Mouse (Mus musculus) megakaryocyte progenitor cell, adult 5-6 weeks (primary cell): Measurements from ENCODE around the gene Angpt4. TPM values are rescaled to one million over a fixed set of nuclear protein-coding genes. Genes with fewer than 3 reads are reported as not detected.

Experiments used
- ATAC-seq: replicated peaks from 2 replicates; pipeline ENCODE4 v1.8.0; 2016; ENCODE audit warnings: mild to moderate bottlenecking, moderate TSS enrichment, inconsistent platforms; ENCODE audit not compliant: poor library complexity
- total RNA-seq, 2 experiments: library from RNA; stranded (forward) in 1 of 2; stranded (reverse) in 1 of 2; fragments of 157-497, 149-512 nt in 1 of 2; fragments of 200-1000 nt in 1 of 2; gene quantifications; 2 replicates each; pipeline versions ENCODE4 v1.2.3 to v1.2.4; 2015 to 2017

The Angpt4 gene
- total RNA-seq, 2 experiments from 2014 or later = not detected

DNA sequence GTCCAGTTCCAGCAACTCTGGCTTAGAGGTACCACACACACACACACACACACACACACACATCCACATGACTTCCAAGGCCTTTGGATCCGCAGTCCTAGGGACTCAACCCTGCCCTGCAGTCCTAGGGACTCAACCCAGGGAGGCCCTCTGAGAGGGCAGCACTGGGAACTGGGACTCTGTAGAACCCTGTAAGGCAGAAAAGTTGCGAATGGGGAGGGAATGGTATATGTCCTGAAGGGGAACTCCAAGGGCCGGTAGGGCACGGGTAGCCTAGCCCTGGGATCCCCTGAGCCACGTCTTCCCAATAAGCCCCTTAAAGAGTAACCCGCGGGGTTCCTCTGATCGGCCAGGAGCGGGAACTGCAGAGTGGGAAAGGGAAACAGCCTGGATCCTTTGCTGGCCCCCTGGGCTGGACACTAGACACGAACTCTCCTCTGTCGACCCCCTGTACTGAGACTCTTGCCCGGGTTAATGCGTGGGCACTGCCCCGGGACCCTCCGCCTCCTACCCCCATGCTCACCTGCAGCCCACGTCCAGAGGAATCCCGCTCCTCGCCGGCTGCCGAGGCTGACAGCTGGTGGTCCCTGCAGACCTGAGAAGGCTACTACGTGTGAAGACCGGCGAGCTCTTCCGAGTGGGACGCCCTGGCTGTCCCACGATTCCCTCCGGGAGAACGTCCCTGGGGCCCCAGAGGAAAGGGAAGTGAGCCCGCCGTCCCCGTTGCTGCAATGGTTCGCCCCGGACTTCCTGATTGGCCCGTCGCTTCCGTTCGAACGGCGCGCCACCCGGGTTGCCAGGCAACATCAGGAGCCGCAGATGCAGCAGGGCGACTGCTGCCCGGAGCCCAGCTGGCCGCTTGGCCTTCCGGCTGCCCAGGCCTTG is 68.7 kb downstream of the Angpt4 start, which contains the start of gene Fam110a:
Fam110a (minus strand) TSS at position 750 of the 885 bp plus-strand sequence.
- peak; percentile 91 for ATAC-seq

DNA sequence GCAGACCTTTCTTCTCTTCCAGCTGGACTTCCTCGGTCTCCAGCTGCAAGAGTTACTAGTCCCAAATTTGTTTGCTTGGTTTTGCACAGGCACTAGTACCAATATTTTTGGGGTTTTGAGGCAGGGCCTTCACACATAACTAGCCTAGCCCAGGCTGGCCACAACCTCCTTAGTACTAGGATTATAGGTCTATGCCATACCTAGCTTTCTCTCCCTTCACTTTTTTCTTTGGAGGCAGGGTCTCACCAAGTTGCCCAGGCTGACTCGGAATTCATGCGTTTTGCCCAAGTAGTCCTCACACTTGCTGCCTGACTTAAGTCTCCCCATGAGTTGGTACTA is 69.3 kb downstream of the Angpt4 start:
- ATAC-seq = no peak

DNA sequence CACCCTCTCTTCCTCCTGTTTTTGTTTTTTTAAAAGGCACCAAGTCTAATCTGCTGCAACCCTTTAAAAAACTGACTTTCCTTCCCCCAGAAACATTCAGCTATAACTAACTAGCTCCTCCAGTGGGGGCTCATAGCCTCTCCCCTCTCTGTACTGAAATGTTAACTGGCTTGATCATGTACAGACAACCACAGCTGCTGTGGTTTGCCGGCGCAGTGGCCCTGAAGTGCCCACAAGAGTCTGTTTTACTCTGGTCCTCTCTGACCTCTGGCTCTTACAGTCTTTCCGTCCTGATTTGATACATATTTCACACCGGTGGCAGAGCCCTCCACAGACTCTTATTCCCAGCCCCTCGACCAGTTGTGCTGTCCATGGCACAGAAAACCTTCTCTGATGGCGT is 70.3 kb downstream of the Angpt4 start:
- ATAC-seq = no peak

DNA sequence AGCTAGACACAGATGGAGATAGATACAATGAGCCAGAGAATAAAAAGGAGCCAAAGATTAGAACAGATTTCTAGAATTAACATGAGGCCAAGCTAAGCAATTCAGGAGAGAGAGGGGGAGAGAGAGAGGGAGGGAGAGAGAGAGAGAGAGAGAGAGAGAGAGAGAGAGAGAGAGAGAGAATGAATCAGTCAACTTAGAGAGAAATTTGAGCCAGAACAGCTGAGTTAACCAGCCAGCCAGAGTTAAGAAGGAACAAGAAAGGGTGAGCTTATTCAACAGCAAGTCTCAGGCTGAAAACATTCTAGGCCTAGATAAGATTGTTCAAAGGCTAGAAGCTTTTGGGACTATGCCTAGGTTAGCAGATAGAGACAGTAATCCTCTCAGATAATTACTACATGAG is 71.5 kb downstream of the Angpt4 start:
- ATAC-seq = no peak

DNA sequence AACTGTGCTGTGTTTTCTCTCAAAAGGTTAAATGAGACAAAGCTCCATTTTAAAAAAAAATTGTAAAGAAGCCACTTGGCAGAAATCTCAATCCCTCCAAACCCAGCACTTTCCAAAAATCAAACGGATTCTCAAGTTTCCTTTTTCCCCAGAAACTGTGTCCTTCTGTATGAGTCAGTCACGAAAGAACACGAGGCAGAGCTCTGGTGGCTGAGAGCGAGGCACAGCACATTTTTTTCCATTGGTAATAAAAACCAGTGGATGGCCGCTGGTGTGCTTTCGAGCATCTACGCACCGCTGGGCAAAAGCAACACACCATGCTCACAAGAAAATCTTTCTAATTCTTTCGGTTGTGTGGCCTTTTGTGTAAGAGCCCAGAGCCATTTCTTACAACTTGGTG is 73.0 kb downstream of the Angpt4 start:
- no peak for ATAC-seq

DNA sequence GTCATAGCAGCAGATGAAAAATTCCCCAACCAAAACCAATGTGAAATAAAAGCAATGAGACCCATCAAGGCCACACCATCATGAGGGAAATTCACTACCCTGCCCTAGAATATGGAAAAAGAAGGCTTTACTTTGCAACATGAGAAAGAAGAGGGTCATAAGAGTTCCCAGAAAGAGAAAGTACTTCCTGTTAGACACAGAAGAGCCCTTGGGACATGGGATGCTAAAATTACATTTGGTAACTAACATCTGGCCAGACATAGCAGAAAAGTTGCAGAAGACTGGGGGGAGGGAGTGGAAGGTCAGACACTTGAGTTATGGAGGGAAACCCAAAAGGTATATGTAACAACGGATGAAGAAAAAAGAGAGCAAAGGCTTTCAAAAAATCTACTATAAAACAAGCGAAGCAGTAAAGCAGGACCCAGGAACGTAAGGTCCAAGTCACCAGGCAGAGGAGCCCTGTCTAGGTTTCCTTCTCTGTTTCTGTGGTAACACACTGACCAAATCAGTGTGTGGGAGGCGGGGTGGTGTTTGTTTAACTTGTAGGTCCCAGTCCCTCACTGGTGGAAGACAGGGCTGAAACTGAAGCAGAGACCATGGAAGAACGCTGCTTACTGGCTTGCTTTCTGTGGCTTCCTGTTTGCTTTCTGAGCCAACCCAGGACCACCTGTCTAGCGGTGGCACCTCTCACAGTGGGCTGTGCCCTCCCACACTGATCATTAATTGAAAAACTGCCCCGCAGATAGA is 74.6 kb downstream of the Angpt4 start:
- ATAC-seq = peak; percentile 43; the same call in 1 of the 2 replicates

DNA sequence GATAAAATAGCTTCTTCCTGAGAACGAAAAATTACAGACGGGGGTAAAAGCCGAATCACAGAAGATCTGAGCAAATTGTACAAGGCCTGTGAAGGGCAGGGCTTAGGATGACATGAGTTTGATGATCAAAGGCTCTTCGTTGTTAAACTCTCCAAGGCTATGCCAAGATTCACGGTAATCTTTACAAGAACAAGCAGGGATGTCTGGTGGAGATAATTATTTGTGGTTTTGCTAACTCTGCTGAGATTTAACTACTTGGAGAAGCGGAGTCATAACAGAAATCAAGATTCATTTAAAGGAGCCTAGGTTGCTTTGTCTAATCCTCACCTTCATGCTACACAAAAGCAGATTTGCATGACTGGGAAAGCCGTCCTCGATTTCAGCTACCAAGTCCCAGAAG is 75.9 kb downstream of the Angpt4 start:
- ATAC-seq = no peak

DNA sequence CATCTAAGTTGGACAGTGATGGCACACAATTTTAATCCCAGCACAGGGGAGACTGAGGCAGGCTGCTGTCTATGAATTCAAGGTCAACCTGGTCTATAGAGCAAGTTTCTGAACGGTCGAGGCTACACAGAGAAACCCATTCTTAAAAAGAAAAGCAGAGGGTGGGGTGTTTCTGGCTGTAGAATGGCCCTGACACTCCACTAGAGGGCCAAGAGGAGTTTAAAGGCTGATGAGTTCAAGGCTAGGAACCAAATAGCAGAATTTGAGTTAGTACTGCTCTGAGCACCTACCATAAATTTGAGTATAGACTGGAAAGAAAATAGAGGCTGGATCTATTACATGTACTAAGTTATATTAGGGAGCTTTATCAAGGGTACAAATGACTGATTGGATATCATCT is 78.0 kb downstream of the Angpt4 start:
- 0 out of 2 replicates have a peak, but pooled peaks have one; percentile 30 for ATAC-seq

DNA sequence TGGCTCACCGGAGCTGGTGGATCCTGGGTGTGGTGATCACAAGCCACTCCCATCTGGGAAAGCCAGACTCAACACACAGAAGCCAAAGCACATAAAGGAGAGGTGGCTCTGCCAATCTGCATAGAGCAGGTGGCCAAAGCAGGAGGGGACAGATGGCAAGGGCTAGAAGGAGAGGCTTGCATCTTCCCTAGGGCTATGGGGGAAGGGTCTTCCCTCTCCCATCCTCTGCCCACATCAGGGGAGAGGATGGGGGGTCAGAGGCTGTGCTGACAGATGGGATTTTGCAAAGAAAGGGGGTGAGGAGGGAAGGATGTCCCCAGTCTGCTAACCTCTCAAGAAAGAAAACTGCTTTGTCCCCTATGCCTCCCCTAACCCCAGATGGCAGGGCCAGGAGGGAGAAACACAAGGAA is 80.0 kb downstream of the Angpt4 start:
- no peak for ATAC-seq

DNA sequence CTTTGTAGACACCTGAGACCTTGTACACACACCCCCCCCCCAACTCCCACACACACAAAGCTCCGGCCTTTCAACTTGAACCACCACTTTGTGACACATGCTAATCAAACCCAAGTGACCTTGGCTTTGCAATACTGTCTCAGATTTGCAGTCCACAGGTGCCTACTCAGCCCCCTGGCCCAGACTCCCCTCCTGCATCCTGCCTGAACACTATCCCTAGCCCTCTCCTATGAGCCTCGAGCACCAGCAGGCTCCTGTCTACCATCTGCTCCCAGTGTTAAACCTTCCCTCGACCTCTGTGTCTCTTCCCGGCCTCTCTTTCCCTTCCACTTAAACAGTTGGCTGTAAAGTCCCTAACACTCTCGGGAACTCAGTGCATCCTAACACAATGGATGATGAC is 80.4 kb downstream of the Angpt4 start:
- no peak for ATAC-seq

DNA sequence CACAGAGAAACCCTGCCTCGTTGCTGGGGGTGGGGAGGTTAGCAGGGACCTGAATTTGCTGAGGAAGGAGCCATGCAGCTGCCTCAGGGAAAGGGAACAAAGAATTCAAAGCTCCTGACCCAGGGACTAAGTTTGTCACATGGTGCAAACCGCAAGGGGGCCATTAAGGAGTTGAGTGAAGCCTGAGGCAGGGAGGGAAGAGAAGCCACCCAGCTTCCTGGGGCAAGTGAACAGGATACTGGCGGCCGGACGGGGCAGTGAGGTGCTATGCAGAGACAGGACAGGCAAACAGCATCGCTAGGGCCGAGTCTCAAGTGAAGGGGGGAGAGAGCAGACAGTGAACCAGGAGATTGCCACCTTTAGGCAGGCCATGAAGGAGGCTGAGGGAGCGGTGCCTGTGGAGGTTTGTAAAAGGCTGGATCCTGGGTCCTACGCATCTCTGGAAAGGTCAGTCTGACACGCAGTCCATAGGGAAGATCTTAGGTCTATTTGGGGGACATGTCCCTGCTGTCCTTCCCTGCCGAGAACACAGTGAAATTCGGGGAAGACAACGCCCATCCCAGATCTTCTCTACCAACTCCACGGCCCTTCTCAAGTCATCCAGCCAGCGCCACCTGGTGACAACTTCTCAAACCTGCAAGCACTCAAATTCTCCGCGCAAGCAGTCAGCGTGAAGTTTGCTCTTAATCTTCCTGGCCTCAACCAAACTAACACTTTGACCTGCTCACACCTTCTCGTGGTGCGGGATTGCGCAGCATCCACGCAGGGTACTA is 83.5 kb downstream of the Angpt4 start:
- peak; percentile 67 for ATAC-seq

Other genes with a start within 250 kb of the Angpt4 start
- not detected in 2 replicates for gene Rad21l, start 242.7 kb upstream of the Angpt4 start, total RNA-seq (2015)
- gene Rad21l, start 242.7 kb upstream of the Angpt4 start, total RNA-seq (2017) = not detected in 2 replicates
- gene Tmem74b, start 209.2 kb upstream of the Angpt4 start, total RNA-seq (2015) = not detected in 2 replicates
- not detected in 2 replicates for gene Tmem74b, start 209.2 kb upstream of the Angpt4 start, total RNA-seq (2017)
- 28.2 and 30.8 TPM in 2 replicates for gene Psmf1, start 167.0 kb upstream of the Angpt4 start, total RNA-seq (2015)
- gene Psmf1, start 167.0 kb upstream of the Angpt4 start, total RNA-seq (2017) = 11.6 and 14.5 TPM in 2 replicates
- not detected in 2 replicates for gene Rspo4, start 68.3 kb upstream of the Angpt4 start, total RNA-seq (2015)
- not detected in 2 replicates for gene Rspo4, start 68.3 kb upstream of the Angpt4 start, total RNA-seq (2017)
- gene Fam110a, start 69.0 kb downstream of the Angpt4 start, total RNA-seq (2015) = 5.6 and 8.2 TPM in 2 replicates
- 3.8 and 4.6 TPM in 2 replicates for gene Fam110a, start 69.0 kb downstream of the Angpt4 start, total RNA-seq (2017)
- gene Slc52a3, start 85.3 kb downstream of the Angpt4 start, total RNA-seq (2015) = 0.22 TPM in 1 of 2 replicates, not detected in the other
- 0.12 TPM in 1 of 2 replicates, not detected in the other for gene Slc52a3, start 85.3 kb downstream of the Angpt4 start, total RNA-seq (2017)
- gene Scrt2, start 170.3 kb downstream of the Angpt4 start, total RNA-seq (2015) = not detected in 2 replicates
- not detected in 2 replicates for gene Scrt2, start 170.3 kb downstream of the Angpt4 start, total RNA-seq (2017)
- gene Srxn1, start 194.3 kb downstream of the Angpt4 start, total RNA-seq (2015) = 1.2 and 1.3 TPM in 2 replicates
- 2.2 and 12.2 TPM in 2 replicates for gene Srxn1, start 194.3 kb downstream of the Angpt4 start, total RNA-seq (2017)
- gene Tcf15, start 232.4 kb downstream of the Angpt4 start, total RNA-seq (2015) = not detected in 2 replicates
- 0.12 TPM in 1 of 2 replicates, not detected in the other for gene Tcf15, start 232.4 kb downstream of the Angpt4 start, total RNA-seq (2017)